Mouse (Mus musculus): Measurements from ENCODE around the gene Nek6. TPM values are rescaled to one million over a fixed set of nuclear protein-coding genes. Genes with fewer than 3 reads are reported as not detected.

Gene Nek6
- total RNA-seq, 2 experiments from 2014 or later: 26.2 to 29.8 TPM

DNA sequence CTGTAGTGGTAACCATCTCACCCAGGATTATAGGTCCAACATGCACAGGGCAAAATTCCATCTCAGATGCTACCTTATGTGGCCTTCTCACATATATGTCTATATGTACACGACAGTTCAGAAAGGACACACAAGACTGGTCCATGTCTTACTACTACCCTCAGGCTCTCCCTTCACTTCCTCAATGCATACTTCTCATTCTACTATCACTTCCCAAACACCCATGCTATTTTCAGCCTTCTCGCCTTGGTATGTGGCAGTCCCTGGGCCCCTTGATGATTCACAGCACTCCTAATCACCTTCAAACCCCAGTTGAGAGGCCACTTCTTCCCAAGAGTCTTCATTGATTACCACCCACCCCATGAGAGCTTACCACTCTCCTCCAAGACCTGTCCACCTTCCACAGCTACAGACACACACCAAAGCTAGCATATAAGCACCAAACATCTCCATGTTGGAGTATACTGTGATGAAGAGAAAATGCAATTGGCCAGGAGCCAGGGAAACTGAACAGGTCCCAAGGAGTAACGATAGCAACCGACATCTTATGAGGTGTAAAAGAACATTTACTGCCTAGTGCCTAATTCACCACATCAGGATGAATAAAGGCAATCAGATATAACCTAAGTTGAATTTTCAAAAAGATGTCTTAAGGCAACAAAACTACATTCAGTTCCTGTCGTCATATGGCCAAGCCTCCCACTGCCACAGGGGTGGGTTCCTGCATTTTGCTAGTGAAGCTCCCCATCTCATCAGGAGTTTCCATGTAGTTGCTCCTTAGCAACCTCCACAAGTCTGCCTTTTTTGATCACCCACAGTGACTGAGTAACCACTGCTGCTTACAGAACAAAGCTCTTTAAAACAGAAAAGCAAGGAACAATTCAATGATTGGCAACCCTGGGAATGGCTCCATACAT lies 105.8 kb downstream of the Nek6 start:
- DNase-seq (ENCODE audit: low spot score in 2 of 2): no peak

DNA sequence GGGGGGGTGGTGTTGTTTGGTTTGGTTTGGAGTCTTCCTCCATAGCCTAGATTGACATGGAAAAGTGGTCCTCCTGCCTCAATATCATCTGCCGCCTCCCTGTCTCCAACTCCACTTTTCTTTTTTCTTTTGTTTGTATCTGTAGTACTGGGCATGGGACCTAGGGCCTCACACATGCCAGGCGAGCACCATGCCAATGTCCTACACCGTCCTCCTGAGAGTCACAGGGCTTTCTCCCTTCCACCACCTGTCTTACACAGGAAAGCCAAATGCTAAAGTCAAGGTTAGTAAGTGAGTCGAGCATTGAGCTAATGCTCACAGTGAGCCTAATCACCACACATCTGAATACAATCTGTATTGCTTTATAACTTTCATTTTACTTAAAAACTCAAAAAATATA lies 108.3 kb downstream of the Nek6 start:
- DNase-seq (ENCODE audit: low spot score in 2 of 2): no peak

DNA sequence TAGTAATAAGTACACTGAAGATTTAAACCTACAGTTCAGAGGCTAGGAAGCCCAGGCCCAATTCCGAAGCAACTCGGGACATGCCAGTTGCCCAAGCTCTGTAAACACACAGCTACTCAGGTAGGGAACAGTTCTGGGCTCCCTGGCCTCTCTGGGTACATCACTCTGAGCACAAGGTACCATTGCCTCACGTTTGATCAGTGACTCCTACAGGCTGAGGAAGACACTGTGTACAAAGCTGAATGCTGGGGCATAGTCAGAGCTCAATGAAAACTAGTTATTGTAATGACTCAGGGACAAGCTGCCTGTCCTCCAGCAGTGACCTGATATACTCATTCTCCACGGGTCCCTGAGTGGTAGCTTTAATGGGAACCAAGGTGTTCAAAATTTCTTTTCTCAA lies 109.6 kb downstream of the Nek6 start:
- no peak for DNase-seq (ENCODE audit: low spot score in 2 of 2)

DNA sequence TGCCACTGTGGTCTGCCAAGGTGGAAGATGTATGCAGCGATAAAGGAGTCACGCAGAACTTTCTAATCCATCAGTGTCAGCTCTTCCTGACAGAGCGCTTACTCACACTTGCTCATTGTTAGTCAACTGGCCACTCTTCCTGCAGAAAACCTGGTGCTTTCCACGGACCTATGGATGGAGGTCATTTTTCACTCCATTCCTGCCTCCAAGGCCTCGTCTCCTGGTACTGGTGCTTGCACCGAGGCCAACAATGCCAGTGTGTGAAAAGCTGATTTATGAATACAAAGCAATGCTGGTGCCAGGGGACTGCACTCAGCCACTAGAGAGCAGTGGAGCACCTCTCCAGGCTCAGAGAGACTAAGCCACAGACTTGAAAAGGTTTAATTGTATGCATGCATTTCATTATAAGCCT lies 110.2 kb downstream of the Nek6 start:
- DNase-seq (ENCODE audit: low spot score in 2 of 2): peak in 1 of 2 experiments; percentile 31

GRCm38 (mm10) chr2:38623411-38623810 lies 112.0 kb downstream of the Nek6 start:
- DNase-seq (ENCODE audit: low spot score in 2 of 2): no peak

DNA sequence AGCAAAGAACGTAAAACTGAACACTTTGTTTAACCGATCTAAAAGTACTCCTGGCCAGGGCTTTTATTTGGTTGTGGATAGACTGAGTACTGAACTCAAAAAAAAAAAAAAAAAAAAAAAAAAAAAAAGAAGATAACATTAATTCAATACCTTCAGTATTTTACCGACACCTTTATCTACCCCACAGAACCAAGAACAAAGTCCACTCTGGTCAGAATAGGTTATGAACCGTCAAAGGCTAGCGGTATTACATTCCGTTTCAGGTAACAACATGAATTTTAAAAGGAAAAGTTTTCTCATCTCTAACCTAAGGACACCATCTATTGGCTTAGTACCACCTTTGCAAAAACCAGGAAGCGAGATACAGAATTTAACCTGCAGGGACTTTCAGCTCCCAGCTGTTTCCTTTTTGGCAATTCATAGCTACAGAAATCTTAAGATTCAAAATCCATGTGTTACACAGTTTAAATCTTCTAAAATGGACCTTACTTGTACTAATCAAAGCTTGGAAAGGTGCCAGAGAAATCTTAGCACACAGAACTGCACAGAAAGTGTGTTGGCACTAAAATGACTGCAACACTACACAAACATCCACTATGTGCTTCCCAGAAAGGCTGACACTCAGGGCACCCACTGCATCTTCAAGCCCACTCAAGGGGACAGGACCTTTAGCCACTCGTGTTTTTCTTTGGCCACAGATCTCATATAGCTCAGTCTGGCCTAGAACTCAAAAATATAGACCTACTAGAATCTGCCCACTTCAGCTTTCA lies 112.6 kb downstream of the Nek6 start:
- no peak for DNase-seq (ENCODE audit: low spot score in 2 of 2)

DNA sequence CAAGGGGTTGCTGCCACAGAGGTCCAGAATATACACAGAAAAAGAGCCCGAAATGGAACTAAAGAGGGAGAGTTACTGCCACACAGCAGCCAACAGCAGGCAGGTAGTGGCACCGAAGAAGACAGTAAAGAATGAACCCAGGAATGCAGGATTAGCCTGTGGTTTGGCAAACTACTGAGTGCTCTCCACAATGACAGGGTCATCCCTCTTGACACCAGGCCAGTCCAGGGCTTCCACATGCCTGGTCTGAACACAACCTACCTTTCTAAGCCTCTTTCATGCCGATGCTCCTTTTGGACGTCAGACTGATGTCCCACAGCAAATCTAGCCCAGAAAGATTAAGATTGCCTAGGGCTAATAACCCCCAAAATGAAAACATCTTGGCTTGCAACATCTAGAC lies 117.4 kb downstream of the Nek6 start:
- DNase-seq (ENCODE audit: low spot score in 2 of 2): no peak

GRCm38 (mm10) chr2:38629451-38629850 lies 118.0 kb downstream of the Nek6 start:
- DNase-seq (ENCODE audit: low spot score in 2 of 2): no peak

DNA sequence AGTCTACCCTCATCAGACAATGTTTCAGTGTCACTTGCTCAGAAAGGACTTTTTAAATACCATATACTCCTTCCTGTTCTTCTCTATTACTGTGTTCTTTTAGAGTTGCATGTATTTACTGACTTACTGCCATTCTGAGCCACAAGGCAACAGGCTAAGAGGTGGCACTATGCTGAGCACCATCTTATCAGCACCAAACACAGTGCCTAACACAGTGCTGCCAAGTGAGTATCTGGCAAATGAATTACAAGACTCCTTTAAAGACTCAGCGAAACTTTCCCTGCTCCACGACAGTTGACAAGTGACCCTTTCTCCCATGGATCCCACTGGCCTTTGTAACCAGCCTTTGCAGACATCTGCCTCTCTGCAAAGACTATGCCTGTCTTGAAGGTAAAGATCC lies 119.1 kb downstream of the Nek6 start:
- DNase-seq (ENCODE audit: low spot score in 2 of 2): no peak

DNA sequence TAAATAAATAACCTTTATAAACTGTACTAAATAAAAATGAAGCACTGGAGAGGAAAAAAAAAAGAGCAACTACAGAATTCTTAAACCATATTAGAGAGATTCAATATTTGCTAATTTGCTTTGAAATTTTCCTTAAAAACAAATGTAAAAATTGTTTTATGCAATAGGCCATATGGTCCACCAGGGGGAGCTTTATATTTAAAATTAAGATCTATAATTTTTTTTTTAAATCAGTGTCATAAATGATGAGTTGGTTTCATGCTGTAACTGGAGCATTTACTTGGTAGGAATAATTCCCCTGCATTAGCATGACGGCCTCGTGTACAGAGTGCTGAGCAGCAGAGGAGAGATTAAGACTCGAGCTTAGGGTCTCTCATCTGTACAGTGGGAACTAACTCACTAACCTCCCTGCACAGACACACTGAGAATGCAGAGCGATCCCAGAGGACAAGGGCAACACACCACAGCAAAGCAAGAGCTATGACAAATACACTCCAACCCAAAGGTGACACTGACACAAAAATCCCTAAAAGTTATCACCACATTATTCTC lies 126.3 kb downstream of the Nek6 start:
- no peak for DNase-seq (ENCODE audit: low spot score in 2 of 2)

GRCm38 (mm10) chr2:38641761-38642160 lies 130.3 kb downstream of the Nek6 start:
- DNase-seq (ENCODE audit: low spot score in 2 of 2): no peak

DNA sequence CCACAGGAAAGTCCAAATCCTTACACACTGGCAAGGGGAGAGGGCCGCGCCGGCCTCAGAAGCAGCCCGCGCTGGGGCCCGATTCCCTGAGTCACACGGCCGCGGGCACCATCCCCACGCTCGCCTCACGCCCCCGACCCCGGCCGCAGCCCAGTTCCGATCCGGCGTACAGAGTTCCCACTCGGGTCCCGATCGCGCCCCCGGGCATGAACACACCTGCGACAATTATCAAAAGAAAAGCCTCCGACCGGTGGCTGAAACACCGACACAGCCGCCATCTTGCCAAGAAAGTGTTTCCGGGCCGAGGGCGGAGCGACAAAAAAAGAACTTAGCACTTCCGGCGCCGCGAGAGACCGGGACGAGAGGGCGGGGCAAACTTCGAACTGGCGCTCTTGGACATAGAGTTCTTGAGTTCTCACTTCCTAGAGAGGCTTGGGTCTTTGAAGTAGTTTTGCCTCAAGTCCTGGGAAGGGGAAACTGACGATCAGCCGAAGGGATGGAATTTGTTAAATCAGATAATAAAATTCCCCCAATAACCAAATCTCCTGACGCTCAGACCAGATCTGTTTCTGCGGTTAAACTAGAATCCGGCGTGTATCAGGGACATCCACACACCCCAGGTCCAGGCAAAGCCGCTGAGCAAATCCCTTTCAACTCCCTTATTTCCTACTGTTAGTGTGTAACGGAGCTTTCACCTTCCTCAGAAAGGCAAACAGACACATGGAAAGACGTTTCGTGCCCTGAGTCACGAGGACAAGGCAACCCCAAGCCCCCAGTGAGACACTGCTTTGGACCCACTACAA lies 132.4 kb downstream of the Nek6 start, which contains the start of gene Psmb7:
Gene Psmb7 (minus strand): TSS at position 463 of the 803 bp plus-strand sequence.
- DNase-seq (ENCODE audit: low spot score in 2 of 2): peak; percentile 60 to 80

Small RNA genes lying within 50 kb of the gene (microRNA-seq; reads per million reads assigned to microRNA genes)
- gene Gm27634: not detected

Other genes with a start within 250 kb of the Nek6 start
- gene Dennd1a, start 224.3 kb upstream of the Nek6 start, total RNA-seq (2021): 10 to 100 TPM; 29.9 to 35.4 TPM
- 1 to 10 TPM in 1 of 2 experiments, under 1 TPM in 1; 0.39 to 1.2 TPM for gene Lhx2, start 172.4 kb upstream of the Nek6 start, total RNA-seq (2021)
- 100 to 1,000 TPM; 262 to 277 TPM for gene Psmb7, start 132.4 kb downstream of the Nek6 start, total RNA-seq (2021)
- gene Nr5a1, start 202.9 kb downstream of the Nek6 start, total RNA-seq (2021): 100 to 1,000 TPM; 432 to 438 TPM